Mouse (Mus musculus): ENCODE data around the gene Lin37.

GRCm38 (mm10) chr7:30553021-30553589, 6.5 kb downstream of the Lin37 start:
- no peak for TF ChIP-seq CTCF (IDR thresholded peaks at IDR 0.05; ENCODE audit: extremely low read depth, insufficient read depth, low read length)
- no peak for TF ChIP-seq POLR2A (IDR thresholded peaks at IDR 0.05; ENCODE audit: extremely low read depth, insufficient read depth, low read length)
